Mouse (Mus musculus) kidney, adult 2 months (tissue): ENCODE measurements around the gene Mif. TPM values are rescaled to one million over a fixed set of nuclear protein-coding genes. Genes with fewer than 3 reads are reported as not detected.

Experiments
- DNase-seq: peaks from one replicate; pipeline ENCODE4 v3.0.0; 2021
- H3K27ac ChIP-seq: fragments of 200-500 bp; 2 replicates; pipeline ENCODE4 v1.5.1; 2012; ENCODE audit warnings: low read depth, low read length, control low read depth, inconsistent platforms; ENCODE audit not compliant: insufficient read depth
- H3K27me3 ChIP-seq: fragments of 200-500 bp; replicated peaks from 2 replicates; pipeline ENCODE4 v1.6.1; 2012; ENCODE audit warnings: mild to moderate bottlenecking, moderate library complexity, low read length, inconsistent platforms; ENCODE audit not compliant: control insufficient read depth, insufficient read depth
- H3K36me3 ChIP-seq: fragments of 200-500 bp; 2 replicates; pipeline ENCODE4 v1.6.1; 2012; ENCODE audit warnings: mild to moderate bottlenecking, moderate library complexity, low read length, inconsistent platforms; ENCODE audit not compliant: control insufficient read depth, insufficient read depth
- H3K4me1 ChIP-seq: fragments of 200-500 bp; 2 replicates; pipeline ENCODE4 v1.6.1; 2011; ENCODE audit warnings: low read length; ENCODE audit not compliant: control insufficient read depth, insufficient read depth
- H3K4me3 ChIP-seq: fragments of 200-500 bp; 2 replicates; pipeline ENCODE4 v1.5.1; 2011; ENCODE audit warnings: mild to moderate bottlenecking, low read depth, low read length, control low read depth; ENCODE audit not compliant: insufficient read depth
- CTCF ChIP-seq: fragments of 200-500 bp; conservative IDR thresholded peaks from 2 replicates; pipeline ENCODE4 v1.5.1; 2011; ENCODE audit warnings: low read depth, mild to moderate bottlenecking, control low read depth, low read length, moderate library complexity, mixed read lengths; ENCODE audit not compliant: insufficient read depth, insufficient read length
- POLR2A ChIP-seq: fragments of 200-500 bp; IDR thresholded peaks from one replicate; pipeline ENCODE4 v1.6.1; 2011; ENCODE audit warnings: low read depth, low read length, control low read depth
- WGBS: fragments of 180-500 bp; shearing (Covaris S2); methylation state at CpG from one replicate; pipeline ENCODE4 v1.1.7; 2018; 5-methylcytosine and 5-hydroxymethylcytosine counted together
- polyA plus RNA-seq: library from polyadenylated mRNA; depleted of rRNA; stranded (reverse); fragments of >200 nt; gene quantifications from 2 replicates; pipeline ENCODE4 v1.2.3, GENCODE M21; 2012

Mif gene
- polyA plus RNA-seq, 1 experiment, result 3,280 TPM

GRCm38 (mm10) chr10:75856155-75856907 lies 3.7 kb downstream of the Mif start:
- no peak overlapping the region for H3K4me3 ChIP-seq
- no peaks in the 10 kb centered on the region for H3K36me3 ChIP-seq
- H3K27me3 ChIP-seq, result no peaks in the 10 kb centered on the region
- TF ChIP-seq POLR2A, result no peak
- no peak for TF ChIP-seq CTCF
- no peak overlapping the region for H3K27ac ChIP-seq
- 89% methylated on average over 11 of the region's 11 CpGs for WGBS
- H3K4me1 ChIP-seq, result peaks cover 6% of the 10 kb centered on the region; the same call in 1 of the 2 replicates
- no peak for DNase-seq

GRCm38 (mm10) chr10:75855416-75855981 lies 4.5 kb downstream of the Mif start:
- TF ChIP-seq POLR2A (no peak), CTCF (no peak)
- WGBS, result 94% methylated on average over 15 of the region's 15 CpGs
- no peak overlapping the region for H3K27ac ChIP-seq
- H3K36me3 ChIP-seq, result no peaks in the 10 kb centered on the region
- no peaks in the 10 kb centered on the region for H3K27me3 ChIP-seq
- H3K4me1 ChIP-seq, result peaks cover 3% of the 10 kb centered on the region; the same call in 1 of the 2 replicates
- H3K4me3 ChIP-seq, result no peak overlapping the region
- DNase-seq, result no peak

- no peaks in the 10 kb centered on the region for H3K27me3 ChIP-seq
- no peak for TF ChIP-seq POLR2A
- no peak for TF ChIP-seq CTCF
- H3K4me1 ChIP-seq, result no peaks in the 10 kb centered on the region; the same call in 1 of the 2 replicates
- H3K36me3 ChIP-seq, result no peaks in the 10 kb centered on the region
- H3K4me3 ChIP-seq, result no peak overlapping the region
- DNase-seq, result no peak
- WGBS, result 84% methylated on average over 6 of the region's 6 CpGs
- no peak overlapping the region for H3K27ac ChIP-seq
Measured at GRCm38 (mm10) chr10:75854791-75855190, 5.2 kb downstream of the Mif start.

GRCm38 (mm10) chr10:75854096-75854495 lies 5.9 kb downstream of the Mif start:
- Histone ChIP-seq H3K27ac (no peak overlapping the region), H3K27me3 (no peaks in the 10 kb centered on the region), H3K4me1 (no peaks in the 10 kb centered on the region; the same call in 1 of the 2 replicates), H3K4me3 (no peak overlapping the region), H3K36me3 (no peaks in the 10 kb centered on the region)
- DNase-seq, result no peak
- 56% methylated on average over 5 of the region's 5 CpGs for WGBS
- TF ChIP-seq CTCF (no peak), POLR2A (no peak)

GRCm38 (mm10) chr10:75853452-75853851 lies 6.6 kb downstream of the Mif start:
- Histone ChIP-seq H3K27me3 (no peaks in the 10 kb centered on the region), H3K27ac (no peak overlapping the region), H3K4me3 (no peak overlapping the region), H3K36me3 (no peaks in the 10 kb centered on the region), H3K4me1 (no peaks in the 10 kb centered on the region; the same call in 1 of the 2 replicates)
- WGBS, result 15% methylated on average over 10 of the region's 10 CpGs
- DNase-seq, result peak; percentile 92
- peak; percentile 70 for TF ChIP-seq CTCF
- no peak for TF ChIP-seq POLR2A

- Histone ChIP-seq H3K4me1 (no peaks in the 10 kb centered on the region; the same call in 1 of the 2 replicates), H3K27ac (no peak overlapping the region), H3K36me3 (no peaks in the 10 kb centered on the region), H3K27me3 (no peaks in the 10 kb centered on the region), H3K4me3 (no peak overlapping the region)
- no peak for TF ChIP-seq POLR2A
- DNase-seq, result peak; percentile 58
- WGBS, result 77% methylated on average over 12 of the region's 12 CpGs
Measured at GRCm38 (mm10) chr10:75852539-75853125, 7.4 kb downstream of the Mif start.

- TF ChIP-seq POLR2A, result no peak
- TF ChIP-seq CTCF, result no peak
- Histone ChIP-seq H3K36me3 (no peaks in the 10 kb centered on the region), H3K27ac (no peak overlapping the region), H3K4me1 (no peaks in the 10 kb centered on the region; the same call in 1 of the 2 replicates), H3K4me3 (no peak overlapping the region), H3K27me3 (no peaks in the 10 kb centered on the region)
- 80% methylated on average over 3 of the region's 3 CpGs for WGBS
- no peak for DNase-seq
Measured at GRCm38 (mm10) chr10:75851681-75852080, 8.4 kb downstream of the Mif start.
